Mouse (Mus musculus): Measurements from ENCODE around the gene Sema4d. TPM values are rescaled to one million over a fixed set of nuclear protein-coding genes. Genes with fewer than 3 reads are reported as not detected.

Sema4d gene
- polyA plus RNA-seq, 1 experiment from 2014 or later = 10.5 TPM

- no peak overlapping the region for H3K9ac ChIP-seq
- H3K27me3 ChIP-seq = no peaks in the 10 kb centered on the region
- no peak overlapping the region for H3K27ac ChIP-seq
- H3K9me3 ChIP-seq = no peaks in the 10 kb centered on the region
- H3K4me1 ChIP-seq (replicated peaks) = peaks cover 22% of the 10 kb centered on the region
- H3K4me3 ChIP-seq = no peak overlapping the region
- no peak overlapping the region for H3K4me2 ChIP-seq
- WGBS = 87% methylated on average over 6 of the region's 6 CpGs
- peaks cover 7% of the 10 kb centered on the region; the same call in 1 of the 2 replicates for H3K36me3 ChIP-seq
- no peak for ATAC-seq (ENCODE audit: low FRiP score)
Measured at GRCm38 (mm10) chr13:51724566-51724965, 69.0 kb downstream of the Sema4d start.

DNA sequence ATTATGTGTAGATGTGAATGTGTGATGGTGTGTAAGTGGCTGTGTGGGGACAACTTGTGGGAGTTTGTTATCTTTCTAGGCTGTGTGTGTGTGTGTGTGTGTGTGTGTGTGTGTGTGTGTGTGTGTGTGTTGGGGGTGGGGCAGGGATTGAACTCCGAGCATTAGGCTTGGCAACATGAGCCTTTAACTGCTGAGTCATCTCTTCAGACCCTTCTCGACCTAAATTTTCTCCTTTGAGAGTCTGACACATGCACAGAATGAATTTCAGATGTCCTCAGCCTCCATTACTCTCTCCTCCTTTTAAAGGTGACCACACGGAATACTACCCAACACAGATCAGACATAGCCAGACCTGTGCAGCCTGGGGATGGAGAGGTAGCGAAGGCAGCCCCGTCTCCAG is 70.4 kb downstream of the Sema4d start:
- Histone ChIP-seq H3K27ac (no peak overlapping the region), H3K4me1 (replicated peaks) (peaks cover 9% of the 10 kb centered on the region), H3K4me3 (no peak overlapping the region), H3K36me3 (peaks cover 14% of the 10 kb centered on the region), H3K4me2 (no peak overlapping the region), H3K9ac (no peak overlapping the region), H3K9me3 (no peaks in the 10 kb centered on the region), H3K27me3 (no peaks in the 10 kb centered on the region)
- WGBS = 86% methylated on average over 5 of the region's 5 CpGs
- no peak for ATAC-seq (ENCODE audit: low FRiP score)

DNA sequence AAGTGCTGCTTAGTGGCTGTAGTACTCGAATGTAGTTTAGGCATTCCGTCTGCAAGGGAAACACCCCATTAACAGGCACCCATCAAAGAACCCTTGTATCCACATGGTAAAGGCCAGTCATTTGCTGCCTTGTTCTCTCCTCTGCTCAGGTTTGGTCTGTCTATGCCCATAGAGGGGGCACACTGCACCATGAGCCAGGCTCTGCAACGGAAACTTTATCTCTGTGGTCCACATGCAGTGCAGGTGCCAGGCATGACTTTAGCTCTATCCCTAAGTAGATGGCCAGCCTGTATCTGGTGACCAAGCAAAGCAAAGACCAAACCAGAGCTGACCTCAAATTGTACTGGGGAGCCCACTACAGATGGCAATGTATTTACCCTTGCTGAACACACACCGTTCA is 73.0 kb downstream of the Sema4d start:
- ATAC-seq (ENCODE audit: low FRiP score) = no peak
- no peak overlapping the region for H3K4me2 ChIP-seq
- 90% methylated on average over 4 of the region's 4 CpGs for WGBS
- H3K9ac ChIP-seq = no peak overlapping the region
- no peak overlapping the region for H3K27ac ChIP-seq
- H3K9me3 ChIP-seq = no peaks in the 10 kb centered on the region
- H3K27me3 ChIP-seq = no peaks in the 10 kb centered on the region
- H3K4me1 ChIP-seq (replicated peaks) = peaks cover under 1% of the 10 kb centered on the region; the same call in 1 of the 2 replicates
- H3K4me3 ChIP-seq = no peak overlapping the region
- H3K36me3 ChIP-seq = peaks cover 14% of the 10 kb centered on the region

- Histone ChIP-seq H3K4me1 (replicated peaks) (no peaks in the 10 kb centered on the region), H3K4me2 (no peak overlapping the region), H3K9ac (no peak overlapping the region), H3K27ac (no peak overlapping the region), H3K27me3 (no peaks in the 10 kb centered on the region), H3K4me3 (no peak overlapping the region), H3K9me3 (no peaks in the 10 kb centered on the region), H3K36me3 (peaks cover 18% of the 10 kb centered on the region)
- ATAC-seq (ENCODE audit: low FRiP score) = no peak
- 96% methylated on average over 3 of the region's 3 CpGs for WGBS
Measured at GRCm38 (mm10) chr13:51719256-51719655, 74.3 kb downstream of the Sema4d start.

- Histone ChIP-seq H3K27ac (no peak overlapping the region), H3K9ac (no peak overlapping the region), H3K36me3 (peaks cover 34% of the 10 kb centered on the region), H3K9me3 (no peaks in the 10 kb centered on the region), H3K4me1 (replicated peaks) (no peaks in the 10 kb centered on the region), H3K27me3 (no peaks in the 10 kb centered on the region), H3K4me3 (no peak overlapping the region), H3K4me2 (no peak overlapping the region)
- no peak for ATAC-seq (ENCODE audit: low FRiP score)
- 77% methylated on average over 8 of the region's 8 CpGs for WGBS
Measured at GRCm38 (mm10) chr13:51716350-51717263, 76.9 kb downstream of the Sema4d start.

- no peaks in the 10 kb centered on the region for H3K9me3 ChIP-seq
- WGBS = 95% methylated on average over 8 of the region's 8 CpGs
- H3K27ac ChIP-seq = no peak overlapping the region
- H3K4me1 ChIP-seq (replicated peaks) = no peaks in the 10 kb centered on the region
- no peak overlapping the region for H3K9ac ChIP-seq
- no peak overlapping the region for H3K4me3 ChIP-seq
- no peaks in the 10 kb centered on the region for H3K27me3 ChIP-seq
- H3K4me2 ChIP-seq = no peak overlapping the region
- H3K36me3 ChIP-seq = peaks cover 41% of the 10 kb centered on the region
- no peak for ATAC-seq (ENCODE audit: low FRiP score)
Measured at GRCm38 (mm10) chr13:51712022-51712421, 81.5 kb downstream of the Sema4d start.

GRCm38 (mm10) chr13:51710738-51711137 is 82.8 kb downstream of the Sema4d start:
- no peaks in the 10 kb centered on the region for H3K9me3 ChIP-seq
- no peak overlapping the region for H3K27ac ChIP-seq
- H3K4me2 ChIP-seq = no peak overlapping the region
- peaks cover 41% of the 10 kb centered on the region for H3K36me3 ChIP-seq
- ATAC-seq (ENCODE audit: low FRiP score) = no peak
- H3K9ac ChIP-seq = no peak overlapping the region
- 66% methylated on average over 7 of the region's 7 CpGs for WGBS
- H3K27me3 ChIP-seq = no peaks in the 10 kb centered on the region
- no peak overlapping the region for H3K4me3 ChIP-seq
- peaks cover 5% of the 10 kb centered on the region; the same call in 1 of the 2 replicates for H3K4me1 ChIP-seq (replicated peaks)

DNA sequence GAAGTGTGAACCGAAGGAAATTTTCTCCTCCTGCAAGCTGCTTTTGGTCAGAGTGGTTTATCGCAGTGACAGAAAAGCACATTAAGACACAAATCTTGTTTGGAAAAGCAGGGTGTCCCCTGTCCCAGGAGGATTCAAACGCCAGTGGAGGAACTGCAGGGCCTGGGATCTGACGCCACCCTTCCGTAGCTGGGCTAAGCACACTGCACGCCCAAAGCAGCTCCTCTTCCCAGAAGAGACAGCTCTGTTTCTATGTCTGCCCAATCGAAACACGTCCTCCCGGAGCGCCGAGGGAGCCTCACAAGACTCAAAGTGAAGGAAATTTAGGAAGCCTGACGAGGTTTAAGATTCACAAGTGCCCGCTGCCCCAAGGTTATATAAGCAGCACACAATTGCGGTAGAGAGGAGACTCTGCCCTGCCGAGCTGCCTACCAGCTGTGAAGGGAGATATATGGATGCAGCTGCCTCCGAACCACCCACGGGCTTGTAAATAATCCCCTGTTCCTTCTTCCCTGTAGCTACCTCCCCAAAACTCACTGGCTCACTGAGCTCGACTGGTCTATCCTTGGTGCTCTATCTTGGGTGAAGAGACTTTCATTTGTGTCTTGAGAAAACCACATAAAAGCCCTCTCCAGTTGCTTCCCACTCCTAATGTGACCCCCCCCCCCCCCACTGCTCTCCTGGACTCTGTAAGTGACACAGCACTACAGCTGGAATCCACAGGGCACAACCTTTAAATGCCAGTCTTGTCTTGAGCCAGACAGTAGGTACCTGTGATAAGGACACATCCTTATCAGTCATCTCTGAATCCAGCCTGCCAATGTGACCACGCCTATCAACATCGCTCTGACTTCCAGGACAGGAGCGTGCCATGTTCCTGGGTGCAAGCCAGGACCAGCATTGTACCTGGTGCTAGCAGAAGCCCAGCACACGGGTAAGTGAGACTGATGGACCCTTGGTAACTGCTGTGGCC is 87.4 kb downstream of the Sema4d start:
- peaks cover 5% of the 10 kb centered on the region; the same call in 1 of the 2 replicates for H3K4me1 ChIP-seq (replicated peaks)
- peaks cover 46% of the 10 kb centered on the region for H3K36me3 ChIP-seq
- 79% methylated on average over 22 of the region's 22 CpGs for WGBS
- H3K4me2 ChIP-seq = no peak overlapping the region
- ATAC-seq (ENCODE audit: low FRiP score) = no peak
- H3K27ac ChIP-seq = no peak overlapping the region
- H3K9me3 ChIP-seq = no peaks in the 10 kb centered on the region
- no peak overlapping the region for H3K4me3 ChIP-seq
- H3K27me3 ChIP-seq = no peaks in the 10 kb centered on the region
- no peak overlapping the region for H3K9ac ChIP-seq

- Histone ChIP-seq H3K9me3 (no peaks in the 10 kb centered on the region), H3K4me3 (no peak overlapping the region), H3K36me3 (peaks cover 40% of the 10 kb centered on the region), H3K9ac (no peak overlapping the region), H3K27me3 (no peaks in the 10 kb centered on the region), H3K4me2 (no peak overlapping the region), H3K4me1 (replicated peaks) (peaks cover 5% of the 10 kb centered on the region; the same call in 1 of the 2 replicates), H3K27ac (no peak overlapping the region)
- WGBS = 85% methylated on average over 5 of the region's 5 CpGs
- ATAC-seq (ENCODE audit: low FRiP score) = no peak
Measured at GRCm38 (mm10) chr13:51703893-51704292, 89.7 kb downstream of the Sema4d start.

DNA sequence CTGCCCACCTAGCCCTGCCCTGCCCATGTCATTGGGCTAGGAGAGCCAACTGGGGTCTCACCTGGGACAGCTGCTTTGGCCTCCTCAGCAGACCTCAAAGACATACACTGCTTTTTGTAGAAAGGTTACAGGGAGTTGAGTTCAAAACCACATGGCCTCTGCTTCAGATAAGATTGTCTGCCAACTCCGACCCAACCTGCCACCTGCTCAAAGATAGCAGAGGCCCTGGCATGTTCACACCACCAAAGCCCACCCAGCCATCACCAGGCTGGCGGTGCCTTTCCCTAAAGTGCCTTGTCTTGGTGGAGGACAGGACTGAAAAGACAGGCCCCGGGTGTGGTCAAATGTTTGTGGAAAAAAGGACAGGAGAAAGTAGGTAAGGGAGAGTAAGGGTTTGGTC is 95.2 kb downstream of the Sema4d start:
- Histone ChIP-seq H3K9me3 (no peaks in the 10 kb centered on the region), H3K4me2 (no peak overlapping the region), H3K27ac (no peak overlapping the region), H3K4me1 (replicated peaks) (no peaks in the 10 kb centered on the region), H3K27me3 (no peaks in the 10 kb centered on the region), H3K9ac (no peak overlapping the region), H3K4me3 (no peak overlapping the region), H3K36me3 (peaks cover 32% of the 10 kb centered on the region)
- no peak for ATAC-seq (ENCODE audit: low FRiP score)
- WGBS = 96% methylated on average over 3 of the region's 3 CpGs

DNA sequence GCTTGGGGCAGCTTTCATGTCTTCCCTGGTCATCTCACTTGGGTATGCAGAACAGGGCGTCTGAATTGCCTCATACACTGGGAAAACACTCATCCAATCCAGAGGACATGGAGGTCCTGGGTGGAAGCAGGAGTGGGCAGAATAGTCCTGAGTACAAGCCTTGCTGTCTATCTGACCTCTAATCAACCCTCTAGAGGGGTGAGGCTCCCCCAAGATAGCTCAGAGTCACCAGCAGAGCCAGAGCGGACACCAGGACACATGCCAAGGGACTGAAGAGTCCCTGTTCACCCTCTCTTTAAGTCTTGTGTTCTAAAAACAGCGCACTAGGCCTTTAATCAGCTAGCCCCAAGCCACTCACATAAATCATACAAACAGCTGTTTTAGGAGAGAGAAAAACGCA is 95.7 kb downstream of the Sema4d start:
- Histone ChIP-seq H3K4me1 (replicated peaks) (no peaks in the 10 kb centered on the region), H3K4me3 (no peak overlapping the region), H3K36me3 (peaks cover 28% of the 10 kb centered on the region), H3K9me3 (no peaks in the 10 kb centered on the region), H3K27ac (no peak overlapping the region), H3K4me2 (no peak overlapping the region), H3K27me3 (no peaks in the 10 kb centered on the region), H3K9ac (no peak overlapping the region)
- WGBS = 78% methylated on average over 4 of the region's 4 CpGs
- no peak for ATAC-seq (ENCODE audit: low FRiP score)

DNA sequence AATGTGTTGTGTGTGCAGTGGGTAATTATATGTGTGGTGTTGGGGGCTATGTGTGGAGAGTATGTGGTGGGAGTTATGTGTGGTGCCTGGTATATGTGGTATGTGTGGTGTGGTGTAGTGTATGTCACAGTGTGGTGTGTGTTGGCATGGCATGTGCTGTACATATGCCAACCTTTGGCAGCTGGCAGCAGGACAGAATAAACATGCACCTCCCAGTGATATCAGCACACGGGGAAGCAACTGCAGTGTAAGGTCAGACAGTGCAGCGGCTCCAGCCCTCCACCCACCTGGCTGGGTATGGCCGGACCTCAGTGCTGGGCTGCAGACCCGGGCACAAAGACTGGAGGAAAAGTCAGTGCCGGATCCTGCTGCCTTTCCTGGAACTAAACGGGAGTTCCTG is 96.1 kb downstream of the Sema4d start:
- H3K27me3 ChIP-seq = no peaks in the 10 kb centered on the region
- H3K9me3 ChIP-seq = no peaks in the 10 kb centered on the region
- H3K27ac ChIP-seq = no peak overlapping the region
- no peak for ATAC-seq (ENCODE audit: low FRiP score)
- H3K4me1 ChIP-seq (replicated peaks) = no peaks in the 10 kb centered on the region
- 87% methylated on average over 6 of the region's 6 CpGs for WGBS
- no peak overlapping the region for H3K4me3 ChIP-seq
- H3K4me2 ChIP-seq = no peak overlapping the region
- no peak overlapping the region for H3K9ac ChIP-seq
- peaks cover 24% of the 10 kb centered on the region for H3K36me3 ChIP-seq

Measured in hindbrain, embryonic 13.5 days (tissue).